Mouse (Mus musculus): ENCODE results near the gene Pcdh10. TPM values are rescaled to one million over a fixed set of nuclear protein-coding genes. Genes with fewer than 3 reads are reported as not detected.

Gene Pcdh10
- polyA plus RNA-seq, 1 experiment from 2014 or later, result not detected

- TF ChIP-seq CTCF (IDR thresholded peaks at IDR 0.05; ENCODE audit: low read depth), result no peak
- TF ChIP-seq EP300 (IDR thresholded peaks at IDR 0.05; ENCODE audit: low read depth), result no peak
- H3K36me3 ChIP-seq (replicated peaks; ENCODE audit: insufficient read depth, low read length), result no peaks in the 10 kb centered on the region
- 46% methylated on average over 11 of the region's 11 CpGs for WGBS (ENCODE audit: insufficient replicate concordance)
- ATAC-seq (no peak), DNase-seq (no peak)
- H3K4me2 ChIP-seq (ENCODE audit: low read depth, low read length), result no peak overlapping the region
- no peak overlapping the region for H3K4me3 ChIP-seq (ENCODE audit: low read depth, low read length)
- no peaks in the 10 kb centered on the region for H3K4me1 ChIP-seq (ENCODE audit: insufficient read depth)
- no peak overlapping the region for H3K9ac ChIP-seq (replicated peaks)
- H3K27me3 ChIP-seq (ENCODE audit: insufficient read depth, low read length), result no peaks in the 10 kb centered on the region
- H3K27ac ChIP-seq (ENCODE audit: low read depth), result no peak overlapping the region
- H3K9me3 ChIP-seq (ENCODE audit: low read length), result no peaks in the 10 kb centered on the region
Observed at GRCm38 (mm10) chr3:45432172-45432765, 54.1 kb downstream of the Pcdh10 start.

Measured in liver, postnatal 0 days (tissue).